Mouse (Mus musculus) midbrain, embryonic 12.5 days (tissue): ENCODE measurements around the gene Vps52. TPM values are rescaled to one million over a fixed set of nuclear protein-coding genes. Genes with fewer than 3 reads are reported as not detected.

Source experiments
- ATAC-seq: fragments of 200-750 bp; cut with Nextera tagmentation; 2 replicates; pipeline ENCODE4 v1.8.0; 2017; ENCODE audit warnings: low read depth, moderate TSS enrichment, moderate library complexity; ENCODE audit not compliant: low FRiP score
- H3K27ac ChIP-seq: fragments of 300-500 bp; sonication (generic); replicated peaks from 2 replicates; pipeline ENCODE4 v1.5.1; 2016; ENCODE audit warnings: mild to moderate bottlenecking
- H3K27me3 ChIP-seq: fragments of 300-500 bp; sonication (generic); 2 replicates; pipeline ENCODE4 v1.6.1; 2016; ENCODE audit warnings: mild to moderate bottlenecking
- H3K36me3 ChIP-seq: fragments of 300-500 bp; sonication (generic); 2 replicates; pipeline ENCODE4 v1.6.1; 2016
- H3K4me1 ChIP-seq: fragments of 300-500 bp; sonication (generic); 2 replicates; pipeline ENCODE4 v1.6.1; 2016
- H3K4me2 ChIP-seq: fragments of 300-500 bp; sonication (generic); replicated peaks from 2 replicates; pipeline ENCODE4 v1.6.1; 2016; ENCODE audit warnings: mild to moderate bottlenecking, moderate library complexity
- H3K4me3 ChIP-seq: fragments of 300-500 bp; sonication (generic); 2 replicates; pipeline ENCODE4 v1.5.1; 2016; ENCODE audit warnings: mild to moderate bottlenecking
- H3K9ac ChIP-seq: fragments of 300-500 bp; sonication (generic); replicated peaks from 2 replicates; pipeline ENCODE4 v1.6.1; 2016; ENCODE audit warnings: mild to moderate bottlenecking, moderate library complexity
- H3K9me3 ChIP-seq: fragments of 300-500 bp; sonication (generic); 2 replicates; pipeline ENCODE4 v1.6.1; 2016; ENCODE audit warnings: mild to moderate bottlenecking
- WGBS: fragments of 180-500 bp; shearing (Covaris S2); methylation state at CpG from one replicate; pipeline ENCODE4 v1.1.7; 2016; 5-methylcytosine and 5-hydroxymethylcytosine counted together
- polyA plus RNA-seq: library from polyadenylated mRNA; unstranded; fragments of >200 nt; fragmentation: Nextera tagmentation; extraction: Ambion mirVana; gene quantifications from 2 replicates; pipeline ENCODE4 v1.2.1, GENCODE M21; 2016

Vps52 gene
- polyA plus RNA-seq, 1 experiment from 2014 or later, result 70.9 TPM

DNA sequence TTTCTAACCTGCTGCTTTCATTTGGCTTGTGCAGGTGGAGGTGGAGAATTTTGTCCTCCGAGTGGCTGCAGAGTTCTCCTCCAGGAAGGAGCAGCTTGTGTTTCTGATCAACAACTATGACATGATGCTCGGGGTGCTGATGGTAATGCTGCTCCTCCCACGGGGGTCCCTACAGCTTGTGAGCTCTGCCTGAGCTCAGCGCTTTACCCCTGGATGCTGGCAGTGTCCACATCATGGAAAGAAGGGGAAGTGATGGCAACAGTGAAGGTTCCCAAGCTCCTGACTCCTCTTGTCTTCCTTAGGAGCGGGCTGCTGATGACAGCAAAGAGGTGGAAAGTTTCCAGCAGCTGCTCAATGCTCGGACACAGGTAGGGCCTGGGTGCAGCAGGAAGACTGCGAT lies 7.3 kb downstream of the Vps52 start:
- H3K4me2 ChIP-seq, result no peak overlapping the region
- H3K36me3 ChIP-seq, result peaks cover 85% of the 10 kb centered on the region

DNA sequence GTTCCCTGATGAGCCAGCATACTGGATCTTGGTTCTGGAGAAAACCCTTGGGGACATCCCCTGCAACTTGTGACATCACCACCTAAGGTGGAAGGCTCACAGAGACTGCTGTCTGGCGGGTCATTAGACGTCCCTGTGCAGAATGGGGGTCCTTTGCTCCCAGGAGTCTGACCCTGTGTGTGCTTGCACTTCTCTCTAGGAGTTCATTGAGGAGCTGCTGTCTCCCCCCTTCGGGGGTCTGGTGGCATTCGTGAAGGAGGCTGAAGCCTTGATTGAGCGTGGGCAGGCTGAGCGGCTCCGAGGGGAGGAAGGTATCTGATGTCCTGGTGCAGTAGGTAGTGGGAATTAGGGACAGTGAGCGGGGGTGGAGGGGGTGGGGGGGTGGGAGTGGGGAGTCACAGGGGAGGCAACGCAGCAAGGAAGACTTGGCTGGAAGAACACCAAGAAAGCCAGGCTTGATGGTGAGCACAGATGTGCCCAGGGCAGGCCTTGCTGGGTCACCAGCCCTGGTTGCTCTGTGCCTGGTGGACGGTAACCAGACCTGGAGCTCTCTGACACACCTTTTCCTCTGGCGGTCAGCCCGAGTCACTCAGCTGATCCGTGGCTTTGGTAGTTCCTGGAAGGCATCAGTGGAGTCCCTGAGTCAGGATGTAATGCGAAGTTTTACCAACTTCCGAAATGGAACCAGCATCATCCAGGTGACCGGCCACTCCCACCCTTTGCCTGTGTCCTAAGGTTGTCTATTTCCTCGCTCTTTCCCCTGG lies 9.7 kb downstream of the Vps52 start:
- Histone ChIP-seq H3K27me3 (no peaks in the 10 kb centered on the region), H3K27ac (no peak overlapping the region), H3K4me3 (no peak overlapping the region), H3K4me2 (no peak overlapping the region), H3K36me3 (peaks cover 62% of the 10 kb centered on the region), H3K9me3 (no peaks in the 10 kb centered on the region), H3K9ac (no peak overlapping the region), H3K4me1 (no peaks in the 10 kb centered on the region)
- WGBS, result 92% methylated on average over 15 of the region's 17 CpGs
- ATAC-seq, result no peak

More for the DNA sequence above, 7.3 kb downstream of the Vps52 start:
- 95% methylated on average over 7 of the region's 7 CpGs for WGBS
- no peaks in the 10 kb centered on the region for H3K9me3 ChIP-seq
- no peaks in the 10 kb centered on the region for H3K27me3 ChIP-seq
- no peak overlapping the region for H3K27ac ChIP-seq
- no peak for ATAC-seq
- no peak overlapping the region for H3K9ac ChIP-seq
- no peak overlapping the region for H3K4me3 ChIP-seq
- H3K4me1 ChIP-seq, result no peaks in the 10 kb centered on the region

DNA sequence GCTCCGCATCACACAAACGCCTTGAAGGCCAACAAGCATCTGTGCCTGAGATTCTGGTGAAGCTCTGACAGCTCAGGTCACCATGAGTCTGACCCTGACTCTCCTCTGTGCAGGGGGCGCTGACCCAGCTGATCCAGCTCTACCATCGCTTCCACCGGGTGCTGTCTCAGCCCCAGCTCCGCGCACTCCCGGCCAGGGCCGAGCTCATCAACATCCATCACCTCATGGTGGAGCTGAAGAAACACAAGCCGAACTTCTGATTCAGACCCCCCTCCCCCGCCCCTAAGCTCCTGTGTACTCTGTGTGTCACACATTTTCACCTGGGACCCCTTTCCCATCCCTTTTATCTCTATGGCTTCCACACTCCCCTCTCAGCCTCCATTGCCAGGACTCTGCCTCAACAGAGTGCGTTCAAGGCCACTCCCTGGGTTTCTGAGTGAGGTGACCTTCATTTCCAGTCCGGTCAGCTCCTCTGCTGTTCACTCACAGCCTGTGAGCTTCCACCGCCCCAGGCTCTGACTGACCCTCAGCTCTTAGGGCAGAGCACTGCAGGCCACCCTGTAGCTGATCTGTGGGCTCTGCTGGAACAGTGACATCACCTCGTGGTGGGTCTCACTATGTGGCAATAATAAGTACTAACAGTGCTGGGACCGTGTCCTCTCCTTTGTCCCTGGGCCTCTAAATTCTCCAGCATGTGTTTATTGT lies 10.4 kb downstream of the Vps52 start:
- Histone ChIP-seq H3K27ac (no peak overlapping the region), H3K4me3 (no peak overlapping the region), H3K9ac (no peak overlapping the region), H3K4me1 (no peaks in the 10 kb centered on the region), H3K27me3 (no peaks in the 10 kb centered on the region), H3K4me2 (no peak overlapping the region), H3K9me3 (no peaks in the 10 kb centered on the region), H3K36me3 (peaks cover 55% of the 10 kb centered on the region)
- no peak for ATAC-seq
- WGBS, result 88% methylated on average over 16 of the region's 16 CpGs

DNA sequence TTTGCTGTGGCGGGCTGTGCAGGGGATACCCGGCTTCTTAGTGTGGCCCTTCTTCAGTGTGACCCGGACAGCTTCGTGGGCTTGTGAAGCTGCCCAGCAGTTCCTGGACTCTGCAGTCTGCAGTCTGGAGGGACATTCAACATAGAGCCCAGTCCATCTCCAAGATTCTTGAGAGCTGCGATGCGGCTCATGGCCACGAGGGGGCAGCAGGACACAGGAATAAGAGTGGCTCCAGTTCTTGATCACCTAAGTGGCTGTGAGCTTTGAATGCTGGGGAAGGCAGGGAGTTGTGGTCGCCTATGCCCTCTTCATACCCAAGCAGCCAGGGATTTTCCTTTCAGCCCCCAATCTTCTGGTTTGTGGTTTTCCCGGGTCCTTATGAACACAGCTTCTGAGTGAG lies 12.9 kb downstream of the Vps52 start:
- Histone ChIP-seq H3K9me3 (no peaks in the 10 kb centered on the region), H3K4me3 (no peak overlapping the region), H3K4me2 (no peak overlapping the region), H3K27me3 (peaks cover 7% of the 10 kb centered on the region; the same call in 1 of the 2 replicates), H3K9ac (no peak overlapping the region), H3K27ac (no peak overlapping the region), H3K4me1 (no peaks in the 10 kb centered on the region), H3K36me3 (peaks cover 30% of the 10 kb centered on the region)
- peak; percentile 38; the same call in 1 of the 2 replicates for ATAC-seq
- 3% methylated on average over 9 of the region's 9 CpGs for WGBS

- H3K4me1 ChIP-seq, result no peaks in the 10 kb centered on the region
- H3K36me3 ChIP-seq, result peaks cover 26% of the 10 kb centered on the region
- 31% methylated on average over 5 of the region's 5 CpGs for WGBS
- no peak overlapping the region for H3K9ac ChIP-seq
- no peak overlapping the region for H3K4me3 ChIP-seq
- H3K9me3 ChIP-seq, result no peaks in the 10 kb centered on the region
- peaks cover 7% of the 10 kb centered on the region; the same call in 1 of the 2 replicates for H3K27me3 ChIP-seq
- H3K4me2 ChIP-seq, result no peak overlapping the region
- no peak overlapping the region for H3K27ac ChIP-seq
- 0 out of 2 replicates have a peak, but pooled peaks have one; percentile 27 for ATAC-seq
Observed at GRCm38 (mm10) chr17:33968927-33969326, 13.3 kb downstream of the Vps52 start.

- no peaks in the 10 kb centered on the region for H3K4me1 ChIP-seq
- ATAC-seq, result no peak
- H3K9me3 ChIP-seq, result no peaks in the 10 kb centered on the region
- WGBS, result 78% methylated on average over 4 of the region's 4 CpGs
- no peak overlapping the region for H3K4me3 ChIP-seq
- no peak overlapping the region for H3K9ac ChIP-seq
- peaks cover 23% of the 10 kb centered on the region for H3K36me3 ChIP-seq
- H3K27me3 ChIP-seq, result peaks cover 7% of the 10 kb centered on the region; the same call in 1 of the 2 replicates
- no peak overlapping the region for H3K27ac ChIP-seq
- H3K4me2 ChIP-seq, result no peak overlapping the region
Observed at GRCm38 (mm10) chr17:33969394-33969793, 13.8 kb downstream of the Vps52 start.

DNA sequence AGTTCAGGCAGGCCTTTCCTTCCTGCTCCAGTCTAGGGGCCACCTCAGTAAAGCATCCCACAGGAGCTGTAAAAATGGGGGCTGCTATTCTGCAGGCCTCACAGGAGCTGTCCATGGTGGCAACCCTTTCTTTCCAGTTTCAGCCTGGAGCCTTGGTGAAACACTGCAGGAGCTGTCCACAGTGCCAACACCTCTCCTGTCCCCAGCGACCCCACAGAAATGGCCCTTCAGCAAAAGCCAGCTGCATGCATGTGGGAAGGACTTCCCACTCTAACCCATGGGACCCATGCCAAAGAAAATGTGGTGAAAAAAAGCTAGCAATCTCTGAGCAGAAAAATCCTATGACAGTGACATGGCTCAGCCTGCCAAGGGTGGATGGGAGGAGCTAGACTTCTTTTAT lies 17.1 kb downstream of the Vps52 start:
- H3K9me3 ChIP-seq, result no peaks in the 10 kb centered on the region
- H3K36me3 ChIP-seq, result no peaks in the 10 kb centered on the region
- no peak overlapping the region for H3K27ac ChIP-seq
- no peaks in the 10 kb centered on the region for H3K4me1 ChIP-seq
- no peak overlapping the region for H3K4me2 ChIP-seq
- H3K27me3 ChIP-seq, result peaks cover 34% of the 10 kb centered on the region
- no peak overlapping the region for H3K4me3 ChIP-seq
- ATAC-seq, result no peak
- H3K9ac ChIP-seq, result no peak overlapping the region
- 19% methylated on average over 1 of the region's 1 CpGs for WGBS

DNA sequence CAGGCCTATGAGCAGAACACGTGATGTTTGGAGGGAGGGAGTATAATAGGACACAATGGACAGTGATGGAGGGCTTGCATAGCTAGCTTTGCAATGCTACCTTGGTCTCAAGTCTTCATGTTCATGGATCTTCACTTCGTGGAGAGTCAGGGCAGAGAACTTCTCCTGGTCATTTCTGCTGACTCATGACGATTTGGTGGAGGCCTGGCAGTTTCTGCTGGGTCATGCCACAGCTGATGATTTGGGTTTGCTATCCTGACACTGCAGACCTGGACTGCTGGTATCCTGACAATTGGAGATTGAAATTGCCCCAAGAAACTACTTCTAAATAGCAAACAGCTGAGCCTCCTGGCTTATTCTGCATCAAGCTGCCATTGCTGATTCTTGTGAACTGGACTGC lies 18.0 kb downstream of the Vps52 start:
- WGBS, result 71% methylated on average over 3 of the region's 3 CpGs
- Histone ChIP-seq H3K4me3 (no peak overlapping the region), H3K9ac (no peak overlapping the region), H3K36me3 (no peaks in the 10 kb centered on the region), H3K27me3 (peaks cover 43% of the 10 kb centered on the region), H3K4me2 (no peak overlapping the region), H3K27ac (no peak overlapping the region), H3K9me3 (no peaks in the 10 kb centered on the region), H3K4me1 (peaks cover 4% of the 10 kb centered on the region)
- ATAC-seq, result no peak

- Histone ChIP-seq H3K4me1 (peaks cover 15% of the 10 kb centered on the region), H3K27ac (no peak overlapping the region), H3K9ac (peak overlapping the region; percentile 8), H3K4me3 (peak overlapping the region; percentile 33), H3K27me3 (peaks cover 56% of the 10 kb centered on the region), H3K9me3 (no peaks in the 10 kb centered on the region), H3K36me3 (no peaks in the 10 kb centered on the region), H3K4me2 (peak overlapping the region; percentile 52)
- ATAC-seq, result no peak
- 3% methylated on average over 57 of the region's 57 CpGs for WGBS
Observed at GRCm38 (mm10) chr17:33977861-33978557, 22.4 kb downstream of the Vps52 start.

GRCm38 (mm10) chr17:33978631-33979031 lies 23.0 kb downstream of the Vps52 start:
- H3K36me3 ChIP-seq, result no peaks in the 10 kb centered on the region
- peaks cover 15% of the 10 kb centered on the region for H3K4me1 ChIP-seq
- peak overlapping the region; percentile 8 for H3K9ac ChIP-seq
- H3K9me3 ChIP-seq, result no peaks in the 10 kb centered on the region
- 0% methylated on average over 17 of the region's 17 CpGs for WGBS
- peak overlapping the region; percentile 52 for H3K4me2 ChIP-seq
- H3K27me3 ChIP-seq, result peaks cover 56% of the 10 kb centered on the region
- no peak for ATAC-seq
- no peak overlapping the region for H3K27ac ChIP-seq
- H3K4me3 ChIP-seq, result peak overlapping the region; percentile 33

GRCm38 (mm10) chr17:33979512-33980050 lies 24.0 kb downstream of the Vps52 start:
- Histone ChIP-seq H3K27me3 (peaks cover 56% of the 10 kb centered on the region), H3K27ac (no peak overlapping the region), H3K4me3 (no peak overlapping the region), H3K36me3 (no peaks in the 10 kb centered on the region), H3K4me2 (no peak overlapping the region), H3K9me3 (no peaks in the 10 kb centered on the region), H3K9ac (no peak overlapping the region), H3K4me1 (peaks cover 15% of the 10 kb centered on the region)
- no peak for ATAC-seq
- WGBS, result 77% methylated on average over 6 of the region's 6 CpGs
